Mouse (Mus musculus): ENCODE data around the gene Tenm1.

DNA sequence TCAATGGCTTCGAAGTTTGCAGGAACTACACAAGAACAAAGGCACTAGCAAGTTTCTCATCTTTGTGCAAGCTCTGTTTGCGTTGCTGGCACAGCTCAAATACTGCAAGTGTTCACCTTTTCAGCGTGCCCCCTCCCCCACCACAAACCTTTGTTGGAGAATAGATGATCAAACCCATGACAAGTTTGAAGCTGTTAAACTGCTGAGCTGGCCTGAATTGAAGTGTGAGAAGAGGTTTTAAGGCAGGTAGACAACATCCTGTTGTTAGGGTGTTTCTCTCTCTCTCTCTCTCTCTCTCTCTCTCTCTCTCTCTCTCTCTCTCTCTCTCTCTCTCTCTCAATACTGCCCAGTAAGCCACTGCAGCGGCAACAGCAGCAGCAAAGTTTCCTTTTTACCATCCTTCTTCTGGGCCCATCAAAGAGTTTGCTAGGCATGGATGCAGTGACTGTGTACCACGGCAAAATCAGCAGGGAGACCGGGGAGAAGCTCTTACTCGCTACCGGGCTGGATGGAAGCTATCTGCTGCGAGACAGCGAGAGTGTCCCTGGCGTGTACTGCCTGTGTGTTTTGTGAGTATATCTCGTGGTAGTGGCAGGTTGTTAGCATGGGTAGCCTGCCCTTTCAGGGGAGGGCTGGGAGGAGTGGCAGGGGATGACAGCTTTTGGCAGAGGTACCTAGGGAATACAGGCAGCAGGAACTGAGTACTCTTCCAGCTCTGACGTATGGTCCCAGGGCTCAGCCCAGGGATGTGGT, 926.5 kb downstream of the Tenm1 start, which contains the start of gene Sh2d1a:
- no peak for TF ChIP-seq CTCF (IDR thresholded peaks at IDR 0.05; ENCODE audit: low read depth)
- TF ChIP-seq EP300 (IDR thresholded peaks at IDR 0.05; ENCODE audit: low read depth), result no peak

Data from heart, postnatal 0 days (tissue).